Mouse (Mus musculus): ENCODE results near the gene Coq8b.

Coq8b gene

GRCm38 (mm10) chr7:27307551-27307950 lies 74.7 kb downstream of the Coq8b start:
- no peak for DNase-seq (ENCODE audit: low read depth, low spot score)
